Mouse (Mus musculus): ENCODE measurements around the gene Acp4.

The Acp4 gene

GRCm38 (mm10) chr7:44268117-44268516 is 10.9 kb upstream of the Acp4 start:
- in situ Hi-C loops (cut with MboI, MseI), result loop anchor here (5.0 kb wide), 2 partner anchors 84 to 214 kb away; no protein-coding TSS in a partner anchor

DNA sequence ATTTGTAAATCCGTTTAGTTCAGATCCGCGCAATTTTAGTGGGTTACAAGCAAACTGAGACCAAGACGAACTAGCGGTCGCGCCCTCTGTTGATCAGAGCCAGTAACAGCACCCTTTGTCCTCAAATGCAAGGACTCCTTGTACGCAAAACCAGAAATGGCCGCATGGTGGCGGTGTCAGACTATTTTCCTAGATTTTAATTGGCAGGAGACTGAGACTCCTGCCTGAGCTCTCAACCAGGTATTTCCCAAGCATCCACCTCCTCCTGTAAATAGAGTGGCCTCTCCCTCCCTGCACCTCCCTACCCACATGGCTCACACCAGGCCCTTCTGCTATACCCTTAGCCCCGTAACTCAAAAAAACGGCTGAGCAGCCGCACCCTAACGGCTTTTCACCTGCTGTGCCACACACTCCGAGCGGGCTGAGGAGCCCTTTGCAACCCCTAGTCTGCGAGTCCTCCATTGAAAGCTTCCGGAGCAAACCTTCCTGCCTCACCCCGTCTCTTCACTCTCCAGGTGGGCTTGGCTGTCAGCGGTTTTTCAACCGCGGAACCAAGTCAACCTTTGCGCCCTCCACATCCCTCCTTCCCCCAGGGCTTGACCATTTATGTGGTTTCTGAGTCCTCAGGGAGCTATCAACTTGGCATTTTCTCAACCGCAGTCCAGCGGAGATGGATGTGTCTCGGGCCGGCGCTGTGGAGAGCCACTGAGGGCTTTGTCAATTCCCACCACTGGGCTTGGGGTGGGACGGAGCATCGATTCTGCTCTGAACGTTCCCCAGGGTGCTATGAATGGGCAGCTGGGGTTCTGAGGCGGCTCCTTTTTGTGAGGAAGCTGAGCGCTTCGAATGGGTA is 5.8 kb upstream of the Acp4 start:
- in situ Hi-C loops (cut with MboI, MseI), result loop anchor here in 1 of 2 experiments (5.0 kb wide), 2 partner anchors 49 to 224 kb away; partner anchors contain the start of gene Shank1

DNA sequence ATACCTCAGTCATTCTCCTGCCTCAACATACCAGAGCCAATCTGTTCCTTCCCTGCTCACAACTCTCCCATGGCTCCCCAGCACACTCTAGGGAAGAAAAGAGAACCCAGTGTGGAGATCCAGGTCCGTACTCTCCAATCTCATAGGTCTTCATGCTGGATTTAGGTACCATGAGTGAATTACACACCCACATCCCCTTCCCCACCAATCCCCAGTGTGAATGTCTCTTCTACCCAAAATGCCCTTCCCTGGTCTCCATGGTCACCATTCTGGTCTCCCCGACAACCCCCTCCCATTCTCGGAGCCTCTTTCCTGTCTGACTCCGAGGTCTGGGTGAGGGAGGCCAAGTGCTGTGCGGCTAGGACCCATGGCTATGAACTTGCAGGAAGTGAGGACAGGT is 4.0 kb upstream of the Acp4 start, which contains the start of gene Gm15517:
Gm15517 (plus strand) TSS at position 301 of the 400 bp plus-strand sequence.
- in situ Hi-C loops (cut with MboI, MseI), result loop anchor here in 1 of 2 experiments (5.0 kb wide), 2 partner anchors 51 to 226 kb away; partner anchors contain the start of gene Shank1

- in situ Hi-C loops (cut with MboI, MseI), result loop anchor here in 1 of 2 experiments (5.0 kb wide), 2 partner anchors 52 to 227 kb away; partner anchors contain the start of gene Shank1
Observed at GRCm38 (mm10) chr7:44260410-44260809, 3.2 kb upstream of the Acp4 start.

GRCm38 (mm10) chr7:44254930-44255329 is 2.2 kb downstream of the Acp4 start:
- in situ Hi-C loops (cut with MboI, MseI), result loop anchor here in 1 of 2 experiments (5.0 to 10.0 kb wide), 2 partner anchors 97 to 810 kb away; partner anchors contain the start of genes Cldnd2, Etfb and Gm45233

GRCm38 (mm10) chr7:44253023-44253616 is 4.1 kb downstream of the Acp4 start:
- in situ Hi-C loops (cut with MboI, MseI), result loop anchor here in 1 of 2 experiments (10.0 kb wide), 1 partner anchor 808 kb away; the partner anchor contains the start of genes Cldnd2, Etfb and Gm45233

DNA sequence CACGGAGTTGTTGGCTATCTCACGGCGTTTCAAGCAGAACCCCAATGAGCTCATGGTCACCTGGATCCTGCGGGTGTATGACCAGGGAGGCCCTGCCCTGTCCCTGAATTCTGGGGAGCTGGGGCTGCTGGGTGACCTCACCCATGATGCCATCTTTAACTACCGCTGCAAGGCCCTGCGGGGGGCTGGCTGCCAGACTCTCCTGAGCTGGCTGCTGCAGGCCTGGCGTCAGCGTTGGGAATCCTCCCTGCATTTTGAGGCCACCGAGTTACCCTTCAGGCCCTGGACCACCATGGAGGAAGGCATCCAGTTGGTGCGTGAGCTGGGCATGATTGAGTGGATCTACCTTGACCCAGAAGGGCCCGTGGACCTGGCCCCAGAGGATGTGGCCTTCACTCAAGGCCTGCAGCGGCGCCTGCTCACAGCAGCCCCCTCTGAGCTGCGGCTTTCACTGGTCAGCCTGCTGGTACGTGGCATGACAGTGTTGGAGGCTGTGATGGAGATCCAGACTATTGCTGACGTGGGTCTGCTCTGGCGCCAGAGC is 6.4 kb downstream of the Acp4 start:
- in situ Hi-C loops (cut with MboI, MseI), result loop anchor here in 1 of 2 experiments (10.0 kb wide), 1 partner anchor 806 kb away; the partner anchor contains the start of genes Cldnd2, Etfb and Gm45233

DNA sequence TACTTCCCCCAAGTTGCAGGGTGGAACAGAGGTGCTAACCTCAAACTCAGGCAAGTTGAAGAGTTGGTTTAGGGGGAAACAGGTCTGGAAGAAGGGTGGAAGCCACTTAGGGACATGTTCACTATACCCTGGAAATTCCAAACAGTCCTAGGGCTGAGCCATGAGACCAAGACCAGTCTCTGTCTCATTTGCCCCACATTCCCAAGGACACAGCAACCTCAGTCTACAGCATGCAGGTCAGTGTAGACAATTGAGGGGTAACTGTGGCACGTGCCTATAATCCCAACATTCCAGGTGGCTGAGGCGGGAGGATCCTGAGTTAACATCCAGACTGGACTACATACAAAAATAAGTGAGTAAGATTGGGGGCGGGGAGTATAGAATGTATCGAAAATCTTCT is 7.9 kb downstream of the Acp4 start:
- in situ Hi-C loops (cut with MboI, MseI), result loop anchor here in 1 of 2 experiments (10.0 kb wide), 1 partner anchor 934 kb away; the partner anchor contains the start of gene Zfp715

- in situ Hi-C loops (cut with MboI, MseI), result loop anchor here in 1 of 2 experiments (10.0 kb wide), 1 partner anchor 933 kb away; the partner anchor contains the start of gene Zfp715
Observed at GRCm38 (mm10) chr7:44247971-44248370, 9.2 kb downstream of the Acp4 start.

DNA sequence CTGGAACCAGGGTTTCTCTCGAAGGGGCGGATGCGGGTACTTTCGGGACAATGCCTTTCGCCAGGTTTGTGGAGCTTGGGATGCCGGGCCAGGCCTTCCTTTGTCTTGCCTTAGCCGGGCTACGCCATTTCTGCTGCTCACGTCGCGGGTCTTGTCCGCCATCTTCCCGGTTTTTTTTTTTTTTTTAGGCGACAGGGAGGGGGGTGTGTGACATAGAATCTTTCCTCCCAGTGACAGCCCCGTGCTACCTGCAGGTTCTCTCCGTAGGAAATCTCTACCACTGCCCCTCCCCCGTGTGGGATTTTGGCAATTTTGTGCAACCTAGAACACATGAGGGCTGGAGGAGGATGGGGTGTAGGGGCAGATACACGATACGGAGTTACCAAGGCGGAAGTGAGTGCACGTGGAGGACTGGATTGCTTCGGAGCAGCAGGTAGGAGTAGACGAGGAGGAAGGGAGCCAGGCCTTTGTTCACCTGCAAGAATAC is 10.2 kb downstream of the Acp4 start:
- in situ Hi-C loops (cut with MboI, MseI), result loop anchor here in 1 of 2 experiments (10.0 kb wide), 1 partner anchor 932 kb away; the partner anchor contains the start of gene Zfp715

GRCm38 (mm10) chr7:44246055-44246983 is 10.9 kb downstream of the Acp4 start, which contains the start of the genes 1700028J19Rik and 2410002F23Rik:
1700028J19Rik (minus strand) TSS chr7:44246695.
2410002F23Rik (plus strand) TSS chr7:44246722.
- in situ Hi-C loops (cut with MboI, MseI), result loop anchor here in 1 of 2 experiments (10.0 kb wide), 1 partner anchor 932 kb away; the partner anchor contains the start of gene Zfp715

DNA sequence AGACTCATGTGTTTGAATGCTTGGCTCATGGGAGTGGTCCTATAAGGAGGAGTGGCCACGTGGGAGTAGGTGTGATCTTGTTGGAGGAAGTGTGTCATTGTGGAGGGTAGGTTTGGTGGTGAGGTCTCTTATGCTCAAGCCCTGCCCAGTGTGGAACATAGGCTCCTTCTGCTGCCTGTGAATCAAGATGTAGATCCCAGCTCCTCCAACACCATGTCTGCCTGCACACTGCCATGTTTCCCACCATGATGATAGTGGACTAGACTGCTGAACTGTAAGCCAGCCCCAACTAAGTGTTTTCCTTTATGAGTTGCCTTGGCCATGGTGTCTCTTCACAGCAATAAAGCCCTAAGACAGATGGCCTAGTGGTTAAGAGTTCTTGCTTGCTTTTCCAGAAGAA is 13.1 kb downstream of the Acp4 start:
- in situ Hi-C loops (cut with MboI, MseI), result loop anchor here in 1 of 2 experiments (10.0 kb wide), 1 partner anchor 929 kb away; the partner anchor contains the start of gene Zfp715

- in situ Hi-C loops (cut with MboI, MseI), result loop anchor here in 1 of 2 experiments (10.0 kb wide), 1 partner anchor 926 kb away; the partner anchor contains the start of gene Zfp715
Observed at GRCm38 (mm10) chr7:44241163-44241562, 16.0 kb downstream of the Acp4 start.

- in situ Hi-C loops (cut with MboI, MseI), result loop anchor here in 1 of 2 experiments (10.0 kb wide), 1 partner anchor 926 kb away; the partner anchor contains the start of gene Zfp715
Observed at GRCm38 (mm10) chr7:44240712-44241111, 16.5 kb downstream of the Acp4 start.

- in situ Hi-C loops (cut with MboI, MseI), result loop anchor here in 1 of 2 experiments (10.0 kb wide), 1 partner anchor 925 kb away; the partner anchor contains the start of gene Zfp715
Observed at GRCm38 (mm10) chr7:44239913-44240312, 17.3 kb downstream of the Acp4 start.

DNA sequence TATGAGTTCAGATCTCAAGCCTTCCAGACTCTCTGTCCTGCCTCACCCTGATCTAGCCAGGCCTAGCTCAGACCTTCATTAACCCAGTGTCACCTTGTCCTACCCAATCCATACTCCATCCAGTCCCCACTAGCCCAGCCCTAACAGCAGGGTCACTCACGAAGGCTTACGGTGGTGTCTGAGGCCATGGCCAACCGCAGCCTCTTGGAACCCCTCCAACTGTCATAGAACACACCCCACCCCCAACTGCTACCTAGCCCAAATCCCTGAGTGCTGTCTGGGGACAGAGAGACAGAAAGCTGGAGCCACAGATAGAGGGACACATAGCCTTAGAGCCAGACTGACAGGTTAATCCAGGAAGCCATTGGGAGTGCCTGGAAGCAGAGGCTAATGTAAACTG is 21.3 kb downstream of the Acp4 start, which contains the start of gene Gm36864:
Gm36864 (plus strand) TSS at position 269 of the 400 bp plus-strand sequence.
- in situ Hi-C loops (cut with MboI, MseI), result no loop called here

GRCm38 (mm10) chr7:44225076-44225475 is 32.1 kb downstream of the Acp4 start, which contains the start of gene Klk1:
Klk1 (plus strand) TSS chr7:44225360.
- in situ Hi-C loops (cut with MboI, MseI), result loop anchor here in 1 of 2 experiments (10.0 kb wide), 1 partner anchor 750 kb away; no protein-coding TSS in a partner anchor

DNA sequence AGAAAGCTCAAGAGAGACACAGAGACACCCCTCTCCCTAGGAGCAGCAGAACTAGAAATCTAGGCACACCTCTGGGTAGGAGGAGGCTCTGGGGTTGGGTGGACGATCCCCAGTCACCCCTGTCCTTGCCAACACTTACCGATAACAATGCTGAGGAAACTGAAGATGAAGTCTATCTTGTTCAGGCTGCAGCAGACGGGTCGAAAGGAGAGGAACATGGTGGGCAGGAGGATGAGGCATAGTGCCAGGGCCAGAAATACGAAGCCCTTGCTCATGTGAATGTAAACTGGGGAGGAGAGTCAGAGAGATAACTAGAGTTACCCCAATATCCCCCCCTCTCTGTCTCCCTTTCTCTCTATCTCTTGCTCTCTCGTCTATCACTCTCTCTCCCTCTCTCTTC is 34.8 kb downstream of the Acp4 start:
- in situ Hi-C loops (cut with MboI, MseI), result loop anchor here in 1 of 2 experiments (10.0 kb wide), 1 partner anchor 748 kb away; no protein-coding TSS in a partner anchor

DNA sequence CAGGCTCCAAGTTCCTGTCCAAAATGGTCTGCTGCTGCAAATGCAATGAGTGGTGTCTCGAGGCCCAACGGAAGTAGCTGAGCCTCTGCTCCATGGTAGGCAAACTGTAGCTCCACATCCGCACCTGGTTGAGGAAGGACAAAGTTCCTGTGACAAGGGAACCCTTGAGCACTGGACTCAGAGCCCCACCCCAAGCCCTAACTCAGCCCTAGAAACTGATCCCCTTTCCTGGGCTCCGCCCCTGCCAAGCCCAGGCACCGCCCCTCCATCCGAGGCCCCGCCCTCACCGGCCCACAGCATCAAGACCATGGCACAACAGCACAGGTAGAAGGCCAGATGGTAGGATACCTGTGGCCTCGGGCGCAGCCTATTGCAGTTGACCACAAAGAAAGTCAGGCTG is 35.6 kb downstream of the Acp4 start:
- in situ Hi-C loops (cut with MboI, MseI), result loop anchor here in 1 of 2 experiments (10.0 kb wide), 1 partner anchor 747 kb away; no protein-coding TSS in a partner anchor

Data from T-helper 17 cell (primary cell).